ENCODE assay signal across 25 mouse cellular contexts in genomic region chr15:98415996-98416395, GRCm38 (mm10). TPM values are rescaled to one million over a fixed set of nuclear protein-coding genes. Genes with fewer than 3 reads are reported as not detected.
"Had no signal": no experiment of that assay in that cellular context is flagged by ENCODE, and none has a peak within 500 bp of the region (broad histone marks: within the 10 kb centered on the region; RNA-seq: fewer than 3 reads in every experiment).

No protein-coding gene starts in this region.

- H3K9ac ChIP-seq: neural tube, embryonic 13.5 days; neural tube, embryonic 15.5 days; stomach, embryonic 15.5 days had no signal

- H3K4me2 ChIP-seq: neural tube, embryonic 13.5 days; neural tube, embryonic 15.5 days; stomach, embryonic 15.5 days had no signal

- DNase-seq: retina, postnatal 1 day; right cerebral cortex, adult 18-20 months; right cerebral cortex, postnatal 14 days; right cerebral cortex, postnatal 25 days; right cerebral cortex, postnatal 4 days; spleen, adult 18-20 months; thymus, adult 18-20 months; thymus, adult 2 months; thymus, postnatal 14 days; thymus, postnatal 25 days; thymus, postnatal 36 days; thymus, postnatal 4 days had no signal

- H3K4me3 ChIP-seq: neural tube, embryonic 13.5 days; neural tube, embryonic 15.5 days; stomach, embryonic 15.5 days had no signal

- H3K27ac ChIP-seq: neural tube, embryonic 13.5 days; neural tube, embryonic 15.5 days; stomach, embryonic 15.5 days; stomach, postnatal 0 days had no signal

- H3K4me1 ChIP-seq: neural tube, embryonic 13.5 days; neural tube, embryonic 15.5 days; stomach, embryonic 15.5 days had no signal

- H3K27me3 ChIP-seq: neural tube, embryonic 13.5 days; neural tube, embryonic 15.5 days; stomach, embryonic 15.5 days had no signal

- H3K9me3 ChIP-seq: neural tube, embryonic 13.5 days; neural tube, embryonic 15.5 days; stomach, embryonic 15.5 days had no signal

- H3K36me3 ChIP-seq: neural tube, embryonic 13.5 days; neural tube, embryonic 15.5 days; stomach, embryonic 15.5 days had no signal

RNA-seq across cellular contexts. Expression of gene Olfr282, which starts 15.0 kb away (rescaled TPM):
- total RNA-seq: neutrophil, adult 5-6 weeks had no signal
- polyA plus RNA-seq: neural tube, embryonic 13.5 days; neural tube, embryonic 14.5 days; neural tube, embryonic 15.5 days; small intestine, adult 2 months; spleen, adult 2 months; stomach, embryonic 14.5 days; stomach, embryonic 15.5 days; stomach, embryonic 16.5 days; stomach, postnatal 0 days; thymus, adult 2 months; thymus, postnatal 0 days; urinary bladder, adult 2 months had no signal

RNA-seq across cellular contexts. Expression of gene Olfr283, which starts 35.2 kb away (rescaled TPM):
- total RNA-seq: neutrophil, adult 5-6 weeks had no signal
- polyA plus RNA-seq: neural tube, embryonic 13.5 days; neural tube, embryonic 14.5 days; neural tube, embryonic 15.5 days; small intestine, adult 2 months; spleen, adult 2 months; stomach, embryonic 14.5 days; stomach, embryonic 15.5 days; stomach, embryonic 16.5 days; stomach, postnatal 0 days; testis, adult 2 months; thymus, adult 2 months; thymus, postnatal 0 days; urinary bladder, adult 2 months had no signal

RNA-seq across cellular contexts. Expression of gene Olfr281, which starts 36.4 kb away (rescaled TPM):
- total RNA-seq: neutrophil, adult 5-6 weeks had no signal
- polyA plus RNA-seq: neural tube, embryonic 13.5 days; neural tube, embryonic 14.5 days; neural tube, embryonic 15.5 days; small intestine, adult 2 months; spleen, adult 2 months; stomach, embryonic 14.5 days; stomach, embryonic 16.5 days; stomach, postnatal 0 days; testis, adult 2 months; thymus, adult 2 months; thymus, postnatal 0 days; urinary bladder, adult 2 months had no signal

RNA-seq across cellular contexts. Expression of gene OR5BS1P, which starts 53.7 kb away (rescaled TPM):
- total RNA-seq: neutrophil, adult 5-6 weeks had no signal
- polyA plus RNA-seq: neural tube, embryonic 13.5 days; neural tube, embryonic 14.5 days; neural tube, embryonic 15.5 days; small intestine, adult 2 months; spleen, adult 2 months; stomach, embryonic 14.5 days; stomach, embryonic 15.5 days; stomach, embryonic 16.5 days; stomach, postnatal 0 days; testis, adult 2 months; thymus, adult 2 months had no signal
